Mouse (Mus musculus) MEL (cell line): ENCODE measurements around the gene Mylk3. TPM values are rescaled to one million over a fixed set of nuclear protein-coding genes. Genes with fewer than 3 reads are reported as not detected.

Experiments
- DNase-seq: peaks from one replicate; pipeline ENCODE4 v3.0.0; 2011; ENCODE audit warnings: low read depth, low spot score
- H3K27ac ChIP-seq: 2 replicates; pipeline ENCODE4 v1.5.1; 2012; ENCODE audit warnings: low read depth, mild to moderate bottlenecking, control low read depth, low read length, moderate library complexity; ENCODE audit not compliant: control insufficient read depth
- H3K27me3 ChIP-seq, 2 experiments: fragments of 150-350 bp in 1 of 2; sonication (generic) in 1 of 2; 2 replicates each; pipeline ENCODE4 v1.6.1; 2012; ENCODE audit warnings: low read length in 2 of 2, mild to moderate bottlenecking in 2 of 2, improper control_type of control experiment in 1 of 2, moderate library complexity in 1 of 2; ENCODE audit not compliant: insufficient read depth in 2 of 2, control insufficient read depth in 1 of 2
- H3K36me3 ChIP-seq, 2 experiments: 2 replicates each; pipeline ENCODE4 v1.6.1; 2012 to 2014; ENCODE audit warnings: low read length in 2 of 2, improper control_type of control experiment in 1 of 2, inconsistent platforms in 1 of 2, mild to moderate bottlenecking in 1 of 2; ENCODE audit not compliant: insufficient read depth in 2 of 2, control insufficient read depth in 1 of 2
- H3K4me1 ChIP-seq, 2 experiments: fragments of 150-350 bp in 1 of 2; sonication (generic) in 1 of 2; 2 replicates each; pipeline ENCODE4 v1.6.1; 2012; ENCODE audit warnings: low read length in 2 of 2, improper control_type of control experiment in 1 of 2, mild to moderate bottlenecking in 1 of 2; ENCODE audit not compliant: insufficient read depth in 2 of 2, control insufficient read depth in 1 of 2
- H3K4me3 ChIP-seq, 2 experiments: fragments of 150-350 bp in 1 of 2; sonication (generic) in 1 of 2; 2 replicates each; pipeline ENCODE4 v1.5.1; 2012; ENCODE audit warnings: low read depth in 2 of 2, low read length in 2 of 2, mild to moderate bottlenecking in 2 of 2, moderate library complexity in 2 of 2, control low read depth in 1 of 2, improper control_type of control experiment in 1 of 2; ENCODE audit not compliant: control insufficient read depth in 1 of 2, insufficient read depth in 1 of 2
- H3K79me2 ChIP-seq: 2 replicates; pipeline ENCODE4 v1.6.1; 2012; ENCODE audit warnings: mild to moderate bottlenecking, low read length, moderate library complexity; ENCODE audit not compliant: control insufficient read depth, poor library complexity, insufficient read depth
- H3K9ac ChIP-seq: 2 replicates; pipeline ENCODE4 v1.6.1; 2012; ENCODE audit warnings: low read depth, mild to moderate bottlenecking, control low read depth, low read length, moderate library complexity; ENCODE audit not compliant: control insufficient read depth, poor library complexity, severe bottlenecking
- H3K9me3 ChIP-seq: fragments of 150-350 bp; sonication (generic); replicated peaks from 2 replicates; pipeline ENCODE4 v1.6.1; 2012; ENCODE audit warnings: mild to moderate bottlenecking, low read length, improper control_type of control experiment, moderate library complexity; ENCODE audit not compliant: insufficient read depth
- BHLHE40 ChIP-seq: IDR thresholded peaks from 2 replicates; pipeline ENCODE4 v1.6.1; 2012; ENCODE audit warnings: low read depth, mild to moderate bottlenecking, inconsistent platforms, low read length, improper control_type of control experiment, borderline replicate concordance
- CHD1 ChIP-seq: IDR thresholded peaks from 2 replicates; pipeline ENCODE4 v1.6.1; 2012; ENCODE audit warnings: low read depth, mild to moderate bottlenecking, inconsistent platforms, low read length, improper control_type of control experiment
- CHD2 ChIP-seq: IDR thresholded peaks from 2 replicates; pipeline ENCODE4 v1.6.1; 2011; ENCODE audit warnings: low read length, improper control_type of control experiment
- CTCF ChIP-seq, 3 experiments: IDR thresholded peaks in 2 of 3; conservative IDR thresholded peaks in 1 of 3; 2 replicates each; pipeline ENCODE4 v1.5.1; 2011 to 2012; ENCODE audit warnings: low read length in 3 of 3, low read depth in 2 of 3, mild to moderate bottlenecking in 2 of 3, improper control_type of control experiment in 1 of 3, inconsistent platforms in 1 of 3, mixed read lengths in 1 of 3, moderate library complexity in 1 of 3; ENCODE audit not compliant: control insufficient read depth in 1 of 3, insufficient read depth in 1 of 3, poor library complexity in 1 of 3, severe bottlenecking in 1 of 3
- ELF1 ChIP-seq: IDR thresholded peaks from 2 replicates; pipeline ENCODE4 v1.6.1; 2014; ENCODE audit warnings: low read depth, mild to moderate bottlenecking, inconsistent platforms, low read length, improper control_type of control experiment, moderate library complexity
- EP300 ChIP-seq, 2 experiments: IDR thresholded peaks; 2 replicates each; pipeline ENCODE4 v1.6.1; 2011; ENCODE audit warnings: improper control_type of control experiment in 2 of 2, low read length in 2 of 2, low read depth in 1 of 2, mild to moderate bottlenecking in 1 of 2
- ETS1 ChIP-seq: IDR thresholded peaks from 2 replicates; pipeline ENCODE4 v1.6.1; 2012; ENCODE audit warnings: low read depth, mild to moderate bottlenecking, inconsistent platforms, low read length, improper control_type of control experiment, moderate library complexity
- JUND ChIP-seq: IDR thresholded peaks from 2 replicates; pipeline ENCODE4 v1.6.1; 2011; ENCODE audit warnings: low read depth, mild to moderate bottlenecking, improper control_type of control experiment, low read length
- KAT2A ChIP-seq: conservative IDR thresholded peaks from 2 replicates; pipeline ENCODE4 v1.6.1; 2012; ENCODE audit warnings: low read depth, low read length, improper control_type of control experiment, inconsistent platforms
- MAFK ChIP-seq: IDR thresholded peaks from 2 replicates; pipeline ENCODE4 v1.6.1; 2011; ENCODE audit warnings: low read depth, mild to moderate bottlenecking, low read length, improper control_type of control experiment, borderline replicate concordance
- MAX ChIP-seq: IDR thresholded peaks from 2 replicates; pipeline ENCODE4 v1.6.1; 2011; ENCODE audit warnings: low read length, improper control_type of control experiment
- MAZ ChIP-seq: IDR thresholded peaks from 2 replicates; pipeline ENCODE4 v1.6.1; 2012; ENCODE audit warnings: low read depth, mild to moderate bottlenecking, inconsistent platforms, low read length, improper control_type of control experiment
- MEF2A ChIP-seq: IDR thresholded peaks from 2 replicates; pipeline ENCODE4 v1.6.1; 2014; ENCODE audit warnings: low read depth, mild to moderate bottlenecking, inconsistent platforms, low read length, improper control_type of control experiment; ENCODE audit not compliant: poor library complexity, insufficient replicate concordance, severe bottlenecking; ENCODE audit errors: extremely low read depth
- MYB ChIP-seq: IDR thresholded peaks from 2 replicates; pipeline ENCODE4 v1.6.1; 2011; ENCODE audit warnings: mild to moderate bottlenecking, low read depth, low read length, improper control_type of control experiment
- MYC ChIP-seq: IDR thresholded peaks from 2 replicates; pipeline ENCODE4 v1.6.1; 2011; ENCODE audit warnings: low read depth, mild to moderate bottlenecking, low read length, improper control_type of control experiment, moderate library complexity
- NELFE ChIP-seq: IDR thresholded peaks from 2 replicates; pipeline ENCODE4 v1.6.1; 2011; ENCODE audit warnings: low read depth, low read length, improper control_type of control experiment
- POLR2AphosphoS2 ChIP-seq: IDR thresholded peaks from 2 replicates; pipeline ENCODE4 v1.6.1; 2011; ENCODE audit warnings: low read length, improper control_type of control experiment
- RAD21 ChIP-seq: IDR thresholded peaks from 2 replicates; pipeline ENCODE4 v1.6.1; 2011; ENCODE audit warnings: mild to moderate bottlenecking, low read depth, low read length, improper control_type of control experiment
- SIN3A ChIP-seq: IDR thresholded peaks from 2 replicates; pipeline ENCODE4 v1.6.1; 2012; ENCODE audit warnings: low read length, improper control_type of control experiment, inconsistent platforms
- SMC3 ChIP-seq: IDR thresholded peaks from 2 replicates; pipeline ENCODE4 v1.6.1; 2011; ENCODE audit warnings: low read depth, low read length, improper control_type of control experiment
- TAL1 ChIP-seq: IDR thresholded peaks from 2 replicates; pipeline ENCODE4 v1.6.1; 2012; ENCODE audit warnings: mild to moderate bottlenecking, inconsistent platforms, low read length, moderate library complexity, mixed read lengths
- TBP ChIP-seq: IDR thresholded peaks from 2 replicates; pipeline ENCODE4 v1.8.0; 2011; ENCODE audit warnings: low read depth, low read length, improper control_type of control experiment
- TCF12 ChIP-seq: IDR thresholded peaks from 2 replicates; pipeline ENCODE4 v1.6.1; 2014; ENCODE audit warnings: low read depth, mild to moderate bottlenecking, inconsistent platforms, low read length, improper control_type of control experiment, moderate library complexity
- UBTF ChIP-seq: IDR thresholded peaks from 2 replicates; pipeline ENCODE4 v1.6.1; 2012; ENCODE audit warnings: low read depth, mild to moderate bottlenecking, inconsistent platforms, low read length, improper control_type of control experiment, moderate library complexity, borderline replicate concordance; ENCODE audit not compliant: insufficient read depth
- USF1 ChIP-seq: IDR thresholded peaks from 2 replicates; pipeline ENCODE4 v1.6.1; 2014; ENCODE audit warnings: low read depth, mild to moderate bottlenecking, inconsistent platforms, low read length, improper control_type of control experiment, moderate library complexity
- ZC3H11A ChIP-seq: IDR thresholded peaks from 2 replicates; pipeline ENCODE4 v1.6.1; 2012; ENCODE audit warnings: low read depth, mild to moderate bottlenecking, inconsistent platforms, low read length, improper control_type of control experiment
- ZNF384 ChIP-seq: IDR thresholded peaks from 2 replicates; pipeline ENCODE4 v1.6.1; 2012; ENCODE audit warnings: low read depth, mild to moderate bottlenecking, inconsistent platforms, low read length, improper control_type of control experiment
- polyA plus RNA-seq, 2 experiments: library from polyadenylated mRNA; stranded (reverse) in 1 of 2; unstranded in 1 of 2; fragments of >175 nt in 1 of 2; fragments of >200 nt in 1 of 2; gene quantifications; 2 replicates each; pipeline versions ENCODE4 v1.2.1 to v1.2.4; 2012; ENCODE audit warnings: low replicate concordance in 2 of 2, low read depth in 1 of 2; ENCODE audit not compliant: insufficient read length in 2 of 2, insufficient read depth in 1 of 2, missing spikeins in 1 of 2
- total RNA-seq: library from RNA; depleted of rRNA; stranded (reverse); fragments of 300-350 nt; gene quantifications from 2 replicates; pipeline ENCODE4 v1.2.3, GENCODE M21; 2012

The Mylk3 gene
- total and polyA plus RNA-seq, 3 experiments, result 9.5 to 10.4 TPM; not detected in 1

- no peak for DNase-seq
- Histone ChIP-seq H3K36me3 (peaks cover 7 to 14% of the 10 kb centered on the region in 2 experiments), H3K27me3 (no peaks in the 10 kb centered on the region), H3K9me3 (no peaks in the 10 kb centered on the region), H3K9ac (no peak overlapping the region), H3K79me2 (no peaks in the 10 kb centered on the region; the same call in 1 of the 2 replicates)
- TF ChIP-seq ELF1, result no peak
- TF ChIP-seq CHD1, result no peak
- TF ChIP-seq ZC3H11A, result no peak
- no peak for TF ChIP-seq TAL1
- no peak for TF ChIP-seq CTCF (IDR thresholded peaks at IDR 0.05 in 2 of 3, conservative IDR thresholded peaks at IDR 0.05 in 1 of 3; ENCODE audit: control insufficient read depth in 1 of 3, insufficient read depth in 1 of 3, low read depth in 2 of 3, low read length in 3 of 3, poor library complexity in 1 of 3, severe bottlenecking in 1 of 3)
- no peak for TF ChIP-seq CHD2
- no peak for TF ChIP-seq JUND
- TF ChIP-seq MYC, result no peak
- TF ChIP-seq NELFE, result no peak
- no peak for TF ChIP-seq MAFK
- TF ChIP-seq MYB, result no peak
- TF ChIP-seq MAX, result no peak
- TF ChIP-seq TCF12, result no peak
- no peak for TF ChIP-seq POLR2AphosphoS2
- no peak for TF ChIP-seq MAZ
- TF ChIP-seq MEF2A, result no peak
- no peak for TF ChIP-seq SIN3A
- TF ChIP-seq, all 39 proteins: peak for 0
- H3K4me1 ChIP-seq, result peaks cover 0 to 3% of the 10 kb centered on the region in 2 experiments; a peak in 2 of 4 replicates
- no peak overlapping the region for H3K27ac ChIP-seq
- no peak overlapping the region for H3K4me3 ChIP-seq
Measured at GRCm38 (mm10) chr8:85408526-85408925, 22.4 kb upstream of the Mylk3 start.

GRCm38 (mm10) chr8:85408053-85408505 is 21.9 kb upstream of the Mylk3 start:
- Histone ChIP-seq H3K9ac (no peak overlapping the region), H3K27ac (no peak overlapping the region), H3K79me2 (no peaks in the 10 kb centered on the region), H3K27me3 (no peaks in the 10 kb centered on the region), H3K36me3 (peaks cover 7 to 14% of the 10 kb centered on the region in 2 experiments), H3K9me3 (no peaks in the 10 kb centered on the region), H3K4me3 (no peak overlapping the region), H3K4me1 (peaks cover 0 to 3% of the 10 kb centered on the region in 2 experiments; a peak in 2 of 4 replicates)
- DNase-seq, result peak; percentile 75
- TF ChIP-seq BHLHE40 (no peak), TBP (no peak), CHD1 (no peak), MAX (no peak), JUND (no peak), POLR2AphosphoS2 (0 out of 2 replicates have a peak, but pooled peaks have one; percentile 13), KAT2A (no peak), CTCF (IDR thresholded peaks at IDR 0.05 in 2 of 3, conservative IDR thresholded peaks at IDR 0.05 in 1 of 3; ENCODE audit: control insufficient read depth in 1 of 3, insufficient read depth in 1 of 3, low read depth in 2 of 3, low read length in 3 of 3, poor library complexity in 1 of 3, severe bottlenecking in 1 of 3) (peak in 2 of 3 experiments; percentile 69 to 77; a peak in 4 of 6 replicates), EP300 (IDR thresholded peaks at IDR 0.05; ENCODE audit: low read depth in 1 of 2, low read length in 2 of 2) (no peak), ZNF384 (peak; percentile 71), UBTF (no peak), RAD21 (peak; percentile 78), ETS1 (no peak), SIN3A (peak; percentile 34; the same call in 1 of the 2 replicates), SMC3 (peak; percentile 84), ZC3H11A (peak; percentile 65), USF1 (no peak), NELFE (no peak), TAL1 (no peak), MYC (no peak), TCF12 (no peak)
